Mouse (Mus musculus) small intestine, adult 2 months (tissue): ENCODE measurements around the gene Cdh22. TPM values are rescaled to one million over a fixed set of nuclear protein-coding genes. Genes with fewer than 3 reads are reported as not detected.

Source experiments
- H3K27ac ChIP-seq: fragments of 200-500 bp; 2 replicates; pipeline ENCODE4 v1.5.1; 2012; ENCODE audit warnings: low read depth, low read length, control low read depth, inconsistent platforms; ENCODE audit not compliant: insufficient read depth
- H3K27me3 ChIP-seq: fragments of 200-500 bp; 2 replicates; pipeline ENCODE4 v1.6.1; 2012; ENCODE audit warnings: mild to moderate bottlenecking, moderate library complexity, low read length, inconsistent platforms; ENCODE audit not compliant: control insufficient read depth, insufficient read depth
- H3K36me3 ChIP-seq: fragments of 200-500 bp; 2 replicates; pipeline ENCODE4 v1.6.1; 2012; ENCODE audit warnings: mild to moderate bottlenecking, low read length, control low read depth, inconsistent platforms; ENCODE audit not compliant: control insufficient read depth, insufficient read depth
- H3K4me1 ChIP-seq: fragments of 200-500 bp; 2 replicates; pipeline ENCODE4 v1.6.1; 2012; ENCODE audit warnings: low read length, inconsistent platforms, mixed read lengths; ENCODE audit not compliant: control insufficient read depth, insufficient read depth, insufficient read length
- H3K4me3 ChIP-seq: fragments of 200-500 bp; 2 replicates; pipeline ENCODE4 v1.5.1; 2012; ENCODE audit warnings: low read depth, mild to moderate bottlenecking, control low read depth, inconsistent platforms, low read length, moderate library complexity
- CTCF ChIP-seq: fragments of 200-500 bp; IDR thresholded peaks from 2 replicates; pipeline ENCODE4 v1.5.1; 2012; ENCODE audit warnings: low read depth, mild to moderate bottlenecking, control low read depth, inconsistent platforms, low read length, moderate library complexity, mixed read lengths; ENCODE audit not compliant: insufficient replicate concordance, insufficient read length; ENCODE audit errors: extremely low read depth
- POLR2A ChIP-seq: fragments of 200-500 bp; IDR thresholded peaks from 2 replicates; pipeline ENCODE4 v1.6.1; 2012; ENCODE audit warnings: low read depth, mild to moderate bottlenecking, control low read depth, inconsistent platforms, low read length, moderate library complexity
- WGBS: fragments of 180-500 bp; shearing (Covaris S2); methylation state at CpG from one replicate; pipeline ENCODE4 v1.1.7; 2018; 5-methylcytosine and 5-hydroxymethylcytosine counted together
- polyA plus RNA-seq: library from polyadenylated mRNA; depleted of rRNA; stranded (reverse); fragments of >200 nt; gene quantifications from 2 replicates; pipeline ENCODE4 v1.2.3, GENCODE M21; 2012

The Cdh22 gene
- polyA plus RNA-seq, 1 experiment = 0.42 TPM

- H3K27ac ChIP-seq = no peak overlapping the region
- no peaks in the 10 kb centered on the region for H3K36me3 ChIP-seq
- no peak overlapping the region for H3K4me3 ChIP-seq
- TF ChIP-seq POLR2A (no peak), CTCF (no peak)
- no peaks in the 10 kb centered on the region for H3K4me1 ChIP-seq
- H3K27me3 ChIP-seq = no peaks in the 10 kb centered on the region
- WGBS = 32% methylated on average over 9 of the region's 9 CpGs
These were observed 57.7 kb downstream of the Cdh22 start for GRCm38 (mm10) chr2:165176965-165177364.

- WGBS = 13% methylated on average over 18 of the region's 18 CpGs
- no peak overlapping the region for H3K27ac ChIP-seq
These were observed 67.8 kb downstream of the Cdh22 start for GRCm38 (mm10) chr2:165166664-165167435.

GRCm38 (mm10) chr2:165162221-165162620 is 72.4 kb downstream of the Cdh22 start:
- H3K27me3 ChIP-seq = no peaks in the 10 kb centered on the region
- no peaks in the 10 kb centered on the region for H3K4me1 ChIP-seq
- H3K4me3 ChIP-seq = no peak overlapping the region
- H3K36me3 ChIP-seq = no peaks in the 10 kb centered on the region
- H3K27ac ChIP-seq = no peak overlapping the region
- 7% methylated on average over 5 of the region's 5 CpGs for WGBS
- TF ChIP-seq POLR2A = no peak

More at GRCm38 (mm10) chr2:165166664-165167435, 67.8 kb downstream of the Cdh22 start:
- no peak overlapping the region for H3K4me3 ChIP-seq
- no peaks in the 10 kb centered on the region for H3K4me1 ChIP-seq
- TF ChIP-seq POLR2A (no peak), CTCF (no peak)
- H3K27me3 ChIP-seq = no peaks in the 10 kb centered on the region
- no peaks in the 10 kb centered on the region for H3K36me3 ChIP-seq

- TF ChIP-seq POLR2A = no peak
- TF ChIP-seq CTCF = no peak
- Histone ChIP-seq H3K4me3 (no peak overlapping the region), H3K4me1 (no peaks in the 10 kb centered on the region), H3K27me3 (no peaks in the 10 kb centered on the region), H3K27ac (no peak overlapping the region), H3K36me3 (no peaks in the 10 kb centered on the region)
- 28% methylated on average over 5 of the region's 5 CpGs for WGBS
These were observed 74.2 kb downstream of the Cdh22 start for GRCm38 (mm10) chr2:165160466-165160865.

- Histone ChIP-seq H3K27ac (no peak overlapping the region), H3K27me3 (no peaks in the 10 kb centered on the region), H3K4me1 (no peaks in the 10 kb centered on the region), H3K4me3 (no peak overlapping the region), H3K36me3 (no peaks in the 10 kb centered on the region)
- no peak for TF ChIP-seq CTCF
- no peak for TF ChIP-seq POLR2A
- WGBS = 23% methylated on average over 15 of the region's 15 CpGs
These were observed 75.5 kb downstream of the Cdh22 start for GRCm38 (mm10) chr2:165159055-165159688.

GRCm38 (mm10) chr2:165158317-165158716 is 76.3 kb downstream of the Cdh22 start:
- TF ChIP-seq POLR2A (no peak), CTCF (no peak)
- 69% methylated on average over 4 of the region's 4 CpGs for WGBS
- no peaks in the 10 kb centered on the region for H3K4me1 ChIP-seq
- no peaks in the 10 kb centered on the region for H3K27me3 ChIP-seq
- H3K27ac ChIP-seq = no peak overlapping the region
- H3K36me3 ChIP-seq = no peaks in the 10 kb centered on the region
- no peak overlapping the region for H3K4me3 ChIP-seq

GRCm38 (mm10) chr2:165157900-165158299 is 76.8 kb downstream of the Cdh22 start:
- Histone ChIP-seq H3K27ac (no peak overlapping the region), H3K4me3 (no peak overlapping the region), H3K4me1 (no peaks in the 10 kb centered on the region), H3K27me3 (no peaks in the 10 kb centered on the region), H3K36me3 (no peaks in the 10 kb centered on the region)
- TF ChIP-seq CTCF (no peak), POLR2A (no peak)
- 71% methylated on average over 11 of the region's 11 CpGs for WGBS
